Mouse (Mus musculus) myocyte (in vitro differentiated cells): ENCODE results near the gene Agbl1.

Experiments
- E2F4 ChIP-seq: IDR thresholded peaks from one replicate; pipeline ENCODE4 v1.6.1; 2011; ENCODE audit warnings: mild to moderate bottlenecking, control low read depth, moderate library complexity; ENCODE audit not compliant: insufficient read depth
- MAX ChIP-seq: IDR thresholded peaks from one replicate; pipeline ENCODE4 v1.6.1; 2011; ENCODE audit warnings: low read depth, mild to moderate bottlenecking, control low read depth
- MYOD1 ChIP-seq, 3 experiments: IDR thresholded peaks; one replicate each; pipeline ENCODE4 v1.6.1; 2011; ENCODE audit warnings: control low read depth in 2 of 3, low read depth in 2 of 3, mild to moderate bottlenecking in 2 of 3, moderate library complexity in 1 of 3; ENCODE audit not compliant: insufficient read length in 2 of 3, control insufficient read depth in 1 of 3
- MYOG ChIP-seq, 3 experiments: IDR thresholded peaks; one replicate each; pipeline ENCODE4 v1.6.1; 2011; ENCODE audit warnings: control low read depth in 2 of 3, low read depth in 2 of 3, mild to moderate bottlenecking in 2 of 3; ENCODE audit not compliant: insufficient read length in 2 of 3, control insufficient read depth in 1 of 3, insufficient read depth in 1 of 3
- POLR2A ChIP-seq: IDR thresholded peaks from one replicate; pipeline ENCODE4 v1.6.1; 2011; ENCODE audit warnings: low read depth, mild to moderate bottlenecking, control low read depth, moderate library complexity; ENCODE audit not compliant: insufficient read length
- POLR2AphosphoS2 ChIP-seq: IDR thresholded peaks from one replicate; pipeline ENCODE4 v1.6.1; 2011; ENCODE audit warnings: low read depth, control low read depth; ENCODE audit not compliant: insufficient read length
- TCF3 ChIP-seq: IDR thresholded peaks from one replicate; pipeline ENCODE4 v1.6.1; 2011; ENCODE audit warnings: low read depth, control low read depth; ENCODE audit not compliant: insufficient read length
- USF1 ChIP-seq: IDR thresholded peaks from one replicate; pipeline ENCODE4 v1.6.1; 2011; ENCODE audit warnings: low read depth, mild to moderate bottlenecking, control low read depth, moderate library complexity

- TF ChIP-seq POLR2A (no peak), USF1 (no peak), E2F4 (no peak), MYOG (IDR thresholded peaks at IDR 0.05; ENCODE audit: control insufficient read depth in 1 of 3, insufficient read depth in 1 of 3, insufficient read length in 2 of 3, low read depth in 2 of 3) (no peak), POLR2AphosphoS2 (no peak), TCF3 (no peak), MYOD1 (IDR thresholded peaks at IDR 0.05; ENCODE audit: control insufficient read depth in 1 of 3, insufficient read length in 2 of 3, low read depth in 2 of 3) (no peak), MAX (no peak)
Measured at GRCm38 (mm10) chr7:76701224-76701623, 471.5 kb downstream of the Agbl1 start.
